Mouse (Mus musculus) granulocyte monocyte progenitor cell, adult 5-6 weeks (primary cell): ENCODE data around the gene Duox1. TPM values are rescaled to one million over a fixed set of nuclear protein-coding genes. Genes with fewer than 3 reads are reported as not detected.
"Not testable (repeated sequence)": the region's sequence is repeated elsewhere in the genome, so short reads cannot be mapped to it uniquely, and the experiment has no call there.

Source experiments
- ATAC-seq: replicated peaks from 2 replicates; pipeline ENCODE4 v1.8.0; 2016; ENCODE audit warnings: mild to moderate bottlenecking, moderate TSS enrichment, inconsistent platforms; ENCODE audit not compliant: poor library complexity, severe bottlenecking
- total RNA-seq, 2 experiments: library from RNA; stranded (forward) in 1 of 2; stranded (reverse) in 1 of 2; fragments of 200-712, 200-1000 nt in 1 of 2; fragments of >200 nt in 1 of 2; fragmentation: Nextera tagmentation in 1 of 2; gene quantifications; 2 replicates each; pipeline ENCODE4 v1.2.3; 2014 to 2017

Duox1 gene
- total RNA-seq, 2 experiments from 2014 or later = not detected

DNA sequence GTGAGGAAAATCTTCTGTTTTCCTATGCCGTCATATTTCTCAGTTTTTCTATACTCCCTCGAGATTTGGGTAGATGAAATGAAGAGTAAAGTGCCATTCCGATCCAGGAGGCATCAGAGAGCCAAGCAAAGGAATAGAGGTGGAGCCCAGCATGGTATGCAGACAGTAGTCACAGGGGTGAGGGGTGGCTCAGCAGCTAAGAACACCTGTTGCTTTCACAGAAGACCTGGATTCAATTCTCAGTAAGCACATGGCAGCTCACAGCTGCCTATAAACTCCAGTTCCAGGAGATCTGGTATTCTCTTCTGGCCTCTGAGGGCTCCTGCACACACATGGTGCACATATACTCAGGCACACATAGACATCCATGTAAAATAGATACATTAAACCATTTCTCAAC is 56.6 kb downstream of the Duox1 start:
- ATAC-seq = no peak

DNA sequence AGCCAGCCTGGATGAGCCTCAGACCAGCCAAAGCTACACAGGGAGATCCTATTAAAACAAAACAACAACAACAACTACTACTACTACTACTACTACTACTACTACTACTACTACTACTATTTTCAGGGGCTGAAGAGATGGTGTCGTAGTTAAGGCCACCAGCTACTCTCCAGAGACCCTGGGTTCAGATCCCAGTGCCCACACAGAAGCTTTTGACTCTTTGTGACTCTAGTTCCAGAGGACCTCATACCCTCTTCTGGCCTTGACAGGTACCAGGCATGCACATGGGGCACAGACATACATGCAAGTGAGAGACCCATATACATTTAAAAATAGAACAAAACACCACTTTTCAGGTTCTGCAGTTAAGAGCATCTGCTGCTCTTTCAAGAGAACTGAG is 57.1 kb downstream of the Duox1 start:
- ATAC-seq = no peak

DNA sequence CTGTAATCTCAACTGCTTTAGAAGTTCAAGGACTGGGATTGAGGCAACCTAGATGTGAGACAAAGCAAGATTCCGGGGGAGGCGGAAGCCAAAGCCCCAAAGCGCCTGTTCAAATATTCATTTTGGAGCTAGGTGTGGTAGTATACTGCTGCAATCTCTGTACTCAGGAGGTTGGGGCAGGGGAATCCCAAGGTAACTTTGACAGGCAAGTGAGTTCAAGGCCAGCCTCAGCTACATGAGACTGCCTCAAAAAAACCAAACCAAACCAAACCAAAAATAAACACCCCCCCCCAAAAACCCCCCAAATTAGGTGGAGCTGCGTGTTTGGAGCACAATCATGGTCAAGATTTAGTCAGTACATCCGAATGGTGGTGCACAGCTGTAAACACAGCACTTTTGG is 58.5 kb downstream of the Duox1 start:
- ATAC-seq = no peak

DNA sequence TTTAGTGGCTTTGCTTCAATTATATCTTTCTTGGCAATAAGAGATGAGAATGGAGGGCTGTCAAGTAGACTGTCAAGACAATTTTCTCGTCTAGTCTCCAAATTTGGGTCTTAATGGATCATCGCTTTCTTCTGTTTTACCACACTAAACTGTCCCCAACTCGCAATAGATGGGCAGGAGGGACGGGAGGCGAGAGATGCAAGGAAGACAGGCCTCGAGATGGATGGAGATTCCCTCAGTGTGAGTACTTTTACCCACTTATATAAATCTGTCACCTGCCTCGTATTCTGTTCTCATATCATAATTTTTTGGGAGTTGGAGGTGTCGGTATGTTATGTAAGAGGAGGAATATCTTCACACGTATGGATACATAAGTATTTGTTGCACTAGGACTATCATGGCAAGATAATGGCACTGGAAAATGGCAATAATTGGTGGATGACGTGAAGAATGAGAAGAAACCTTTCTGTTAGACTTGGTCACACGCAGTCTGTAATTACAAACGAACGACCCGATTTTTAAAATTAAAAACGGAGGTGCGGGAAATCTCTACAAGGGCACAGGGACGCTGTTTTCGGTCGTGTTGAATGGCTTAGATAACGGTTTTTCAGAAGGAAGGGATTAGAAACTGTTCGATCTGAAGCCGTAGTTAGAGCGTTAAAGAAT is 59.3 kb downstream of the Duox1 start:
- no peak for ATAC-seq

DNA sequence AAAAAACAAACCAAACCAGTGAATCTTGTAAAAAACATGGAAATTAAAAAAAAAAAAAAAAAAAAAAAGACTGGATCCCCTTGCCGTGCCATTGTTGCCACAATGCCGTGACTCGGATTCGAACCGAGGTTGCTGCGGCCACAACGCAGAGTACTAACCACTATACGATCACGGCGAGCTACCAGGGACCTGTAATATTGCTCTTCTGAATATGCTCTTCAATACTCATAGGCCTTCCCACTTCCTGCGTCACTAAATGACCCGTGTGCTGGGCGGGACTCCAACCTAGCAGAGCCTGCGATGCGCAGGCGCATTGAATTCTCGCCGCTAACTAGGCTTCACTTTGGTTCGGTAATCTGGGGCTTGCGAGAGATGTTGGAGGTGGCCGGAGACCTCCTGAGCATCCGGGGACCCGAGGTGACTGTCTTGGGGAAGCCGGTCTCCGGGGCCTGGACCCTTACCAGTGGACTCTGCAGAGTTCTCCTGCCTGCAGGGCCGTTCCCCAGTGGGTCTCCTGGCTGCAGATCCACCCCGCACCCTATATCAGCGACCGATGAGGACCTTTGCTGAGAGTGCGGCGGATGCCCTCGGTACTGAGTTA is 60.0 kb downstream of the Duox1 start:
- ATAC-seq = peak; percentile 67

DNA sequence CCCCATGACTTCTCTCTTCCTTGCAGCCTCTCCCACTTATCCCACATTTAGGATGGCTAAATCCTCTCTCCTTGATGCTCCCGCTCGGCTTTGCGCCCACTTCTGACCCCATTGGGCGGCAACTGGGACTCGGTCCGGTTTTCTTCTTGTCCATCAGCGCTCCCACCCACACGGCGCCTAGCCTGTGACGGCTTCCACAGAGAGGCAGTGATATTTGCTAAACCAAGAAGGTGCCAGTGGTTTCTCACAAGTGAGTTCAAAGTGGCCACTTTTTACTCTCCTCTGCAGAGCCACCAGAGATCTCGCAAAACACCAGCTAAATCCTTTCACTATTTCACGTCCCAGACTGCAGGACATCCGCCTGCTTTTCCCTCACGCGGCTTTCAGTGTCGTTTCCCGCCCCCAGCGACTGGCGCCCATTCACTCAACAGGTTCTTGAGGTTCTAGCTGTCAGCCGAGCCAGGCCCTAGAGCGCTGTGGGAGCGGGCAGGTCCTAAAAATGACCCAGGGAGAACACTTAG is 60.6 kb downstream of the Duox1 start:
- ATAC-seq = no peak

DNA sequence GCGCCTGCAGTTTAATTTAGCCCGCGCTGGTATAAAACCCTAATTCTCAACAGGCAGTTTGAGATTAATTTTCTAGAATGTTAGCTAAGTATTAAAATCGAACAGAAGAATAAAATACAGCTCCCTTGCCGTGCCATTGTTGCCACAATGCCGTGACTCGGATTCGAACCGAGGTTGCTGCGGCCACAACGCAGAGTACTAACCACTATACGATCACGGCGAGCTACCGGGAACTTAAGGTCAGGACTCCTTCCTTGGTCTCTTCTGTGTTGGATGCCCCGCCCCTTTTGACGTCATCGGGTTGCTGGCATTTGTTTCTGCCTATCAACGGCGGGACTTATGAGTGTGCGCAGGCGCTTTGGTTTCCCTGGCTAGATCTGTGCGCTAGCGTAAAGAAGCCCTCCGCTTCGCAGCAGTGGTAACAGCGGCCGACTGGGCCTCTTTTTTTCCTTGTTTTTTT is 61.8 kb downstream of the Duox1 start:
- ATAC-seq = peak; percentile 55

DNA sequence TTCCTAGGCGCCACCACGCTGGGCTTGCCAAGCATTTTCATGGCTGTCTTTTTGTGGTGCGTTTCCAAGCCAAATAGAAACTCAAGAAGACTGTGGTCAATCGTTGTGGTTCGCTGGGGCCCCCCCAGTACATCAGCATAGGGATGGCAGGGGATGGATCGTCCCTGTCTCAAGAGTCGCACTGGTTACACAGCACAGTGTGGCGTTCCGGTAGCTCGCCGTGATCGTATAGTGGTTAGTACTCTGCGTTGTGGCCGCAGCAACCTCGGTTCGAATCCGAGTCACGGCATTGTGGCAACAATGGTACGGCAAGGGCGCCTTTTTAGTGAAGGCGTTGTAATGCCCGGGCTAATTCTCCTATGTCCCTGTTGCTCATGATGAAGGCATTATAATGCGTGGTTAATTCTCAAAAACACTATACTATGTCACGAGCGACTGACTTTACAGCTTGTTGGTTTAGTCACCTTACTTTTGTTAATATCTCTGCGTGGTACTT is 62.3 kb downstream of the Duox1 start:
- ATAC-seq = peak; percentile 23

DNA sequence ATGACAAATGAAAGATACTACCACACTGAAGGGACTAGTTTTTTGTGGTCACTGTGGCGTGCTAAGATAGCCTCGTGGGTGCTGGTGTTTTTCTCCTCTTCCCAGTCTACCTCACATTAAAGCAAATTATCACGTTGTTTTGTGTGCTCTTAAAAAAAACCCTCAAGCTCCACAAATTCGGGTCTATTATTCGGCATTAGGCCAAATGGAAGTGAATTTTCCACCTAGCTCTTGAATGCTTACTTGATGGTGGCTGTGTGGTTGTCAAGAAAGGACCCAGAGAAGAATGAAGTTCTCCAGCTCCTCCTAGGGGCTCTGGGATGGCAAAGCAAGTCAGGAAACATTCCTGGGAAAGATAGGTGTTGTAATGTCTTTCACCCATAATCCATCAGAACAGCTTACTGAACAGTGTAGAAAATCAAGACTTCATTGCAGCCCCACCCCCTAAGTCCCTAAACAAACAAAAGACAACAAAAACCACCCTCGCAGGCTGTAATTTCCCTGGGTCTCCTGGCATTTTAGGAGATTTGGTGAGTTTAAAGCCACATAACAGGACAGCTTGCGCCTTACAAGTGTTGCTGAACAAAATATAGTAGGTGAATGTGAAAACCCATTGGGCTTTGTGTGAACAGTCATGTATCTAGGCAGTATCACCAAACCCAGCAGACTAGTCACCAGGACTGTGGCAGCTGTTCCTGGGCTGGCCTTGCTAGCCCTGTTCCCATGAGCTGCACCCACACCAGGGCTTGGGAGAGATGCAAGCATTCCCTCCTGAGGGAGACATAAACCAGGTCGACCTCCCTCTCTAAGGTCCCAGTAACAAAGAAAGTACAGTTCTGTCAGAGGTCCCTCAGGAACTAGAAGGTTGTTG is 63.2 kb downstream of the Duox1 start:
- ATAC-seq = no peak

DNA sequence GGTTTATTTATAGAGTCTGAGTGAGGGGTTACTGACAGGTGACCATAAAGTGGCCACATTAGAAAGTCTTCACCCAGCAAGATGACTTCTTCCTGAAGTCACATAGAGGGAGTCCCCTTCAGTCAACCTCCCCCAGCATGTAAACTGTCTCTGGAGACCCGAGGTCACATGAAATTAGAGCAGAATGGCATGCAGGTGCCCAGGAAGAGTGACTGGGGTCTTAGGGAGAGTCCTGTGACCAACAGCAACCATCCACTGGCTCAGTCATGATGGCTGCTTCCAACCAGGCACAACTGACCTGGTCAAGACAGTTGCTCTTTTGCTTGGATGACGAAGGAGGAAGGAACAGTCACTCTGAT is 63.8 kb downstream of the Duox1 start:
- ATAC-seq = no peak

DNA sequence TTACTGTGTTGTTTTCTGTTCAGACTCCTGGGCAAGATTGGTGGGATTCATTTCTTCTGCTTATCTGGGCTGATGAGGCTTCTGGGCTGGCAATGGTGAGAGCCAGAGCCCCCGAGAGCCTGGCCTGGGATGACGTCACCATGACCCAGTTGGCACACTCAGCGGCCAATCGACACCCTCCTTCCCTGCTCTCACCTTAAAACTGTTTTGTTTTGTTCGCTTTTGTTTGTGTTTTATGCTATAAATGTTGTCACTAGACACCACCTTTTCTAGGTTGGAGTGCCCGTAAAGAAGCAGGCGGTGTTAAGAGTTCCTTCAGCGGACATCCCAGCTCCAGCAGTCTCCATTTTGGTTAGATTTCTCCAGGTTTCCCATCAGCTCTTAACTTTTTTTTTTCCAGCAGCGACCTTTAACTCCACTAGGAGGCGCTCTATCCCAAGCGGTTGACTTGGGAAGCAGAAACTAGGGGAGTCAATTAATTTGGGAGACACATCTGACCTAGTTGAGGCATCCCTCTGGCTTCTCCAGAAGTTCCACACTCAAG is 65.4 kb downstream of the Duox1 start:
- ATAC-seq = peak; percentile 16; the same call in 1 of the 2 replicates

DNA sequence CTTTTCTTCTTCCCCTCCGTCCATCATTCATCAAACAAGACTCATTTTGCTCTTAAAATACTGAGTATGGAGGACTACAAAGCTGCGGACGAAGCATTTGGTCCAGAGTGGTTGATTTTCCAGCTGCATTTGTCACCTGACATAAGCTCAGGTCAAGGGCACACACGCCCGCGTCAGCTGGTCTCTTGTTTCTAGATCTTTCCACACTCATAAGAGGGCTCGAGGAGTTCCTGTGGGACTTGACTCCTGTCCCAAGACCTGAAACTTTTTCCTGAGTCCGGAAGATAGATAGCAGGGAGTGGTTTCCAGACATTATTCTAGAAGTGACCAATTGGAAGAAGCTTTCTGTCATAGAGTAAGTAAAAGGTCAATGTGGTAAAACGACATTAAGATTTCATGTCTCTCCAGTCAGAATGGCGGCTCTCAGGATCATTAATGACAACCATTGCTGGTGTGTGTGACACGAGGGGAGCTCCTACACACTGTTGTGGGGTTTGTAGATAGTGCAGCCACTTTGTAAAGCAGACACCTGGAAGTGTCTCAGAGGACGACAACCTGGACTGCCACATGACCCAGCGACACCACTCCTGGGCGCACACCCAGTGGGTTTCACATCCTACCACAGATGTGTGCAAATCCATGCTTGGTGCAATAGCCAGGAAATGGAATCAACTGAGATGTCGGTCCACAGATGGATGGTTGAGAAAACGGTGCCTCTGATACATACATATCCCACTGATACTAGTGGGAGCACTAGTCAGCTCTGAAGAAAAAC is 66.0 kb downstream of the Duox1 start:
- ATAC-seq = peak; percentile 52

DNA sequence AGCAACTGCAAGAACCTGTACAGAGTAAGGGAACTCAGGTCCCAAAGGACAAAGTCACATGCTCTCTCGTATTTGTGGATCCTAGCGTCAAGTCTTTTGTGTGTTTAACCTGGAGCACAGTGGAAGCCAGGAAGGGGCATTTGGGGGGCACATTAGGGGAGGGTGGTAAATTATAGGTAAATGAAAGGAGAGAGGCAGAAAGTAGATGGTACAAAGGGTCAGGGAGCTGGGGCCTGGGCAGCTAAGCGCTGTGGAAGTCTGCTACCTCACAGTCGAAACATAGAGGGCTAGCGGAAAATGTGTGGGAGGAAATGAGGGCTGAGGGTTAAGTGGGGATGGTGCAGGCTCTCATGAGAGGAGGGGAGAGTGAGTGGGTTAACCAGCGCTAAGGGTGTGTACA is 66.6 kb downstream of the Duox1 start:
- no peak for ATAC-seq

DNA sequence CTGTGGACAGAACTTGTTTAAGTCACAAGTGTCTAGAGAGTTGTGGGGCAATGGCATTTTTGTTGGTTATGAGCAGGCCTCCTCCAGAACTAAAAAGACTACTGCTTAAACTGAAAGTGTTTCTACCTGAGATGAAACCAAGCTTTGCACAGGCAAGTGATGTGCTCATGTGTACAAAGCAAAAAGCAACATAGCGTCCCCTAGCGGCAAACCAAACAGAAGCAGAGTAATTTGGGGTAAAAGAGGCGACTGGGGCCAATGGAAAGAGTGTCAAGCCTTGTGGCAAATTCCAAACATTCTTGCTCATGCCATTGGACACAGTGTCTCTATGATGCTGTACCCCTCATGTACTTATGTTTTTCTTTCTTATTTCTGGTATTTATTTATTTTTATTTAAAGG is 69.6 kb downstream of the Duox1 start:
- no peak for ATAC-seq

DNA sequence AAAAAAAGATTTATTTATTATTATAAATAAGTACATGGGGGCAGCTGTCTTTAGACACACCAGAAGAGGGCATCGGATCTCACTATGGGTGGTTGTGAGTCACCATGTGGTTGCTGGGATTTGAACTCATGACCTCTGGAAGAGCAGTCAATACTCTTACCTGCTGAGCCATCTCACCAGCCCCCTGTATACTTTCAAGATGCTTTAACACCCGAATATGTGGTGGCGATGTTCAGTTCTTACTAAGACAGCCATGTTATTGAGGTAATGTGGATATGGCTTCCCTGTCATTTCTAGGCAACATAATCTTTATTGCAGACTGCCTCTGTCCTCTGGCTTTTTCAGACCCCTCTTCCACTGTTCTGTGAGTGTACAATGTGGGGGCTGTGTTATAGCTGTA is 71.7 kb downstream of the Duox1 start:
- ATAC-seq = not testable (repeated sequence)

DNA sequence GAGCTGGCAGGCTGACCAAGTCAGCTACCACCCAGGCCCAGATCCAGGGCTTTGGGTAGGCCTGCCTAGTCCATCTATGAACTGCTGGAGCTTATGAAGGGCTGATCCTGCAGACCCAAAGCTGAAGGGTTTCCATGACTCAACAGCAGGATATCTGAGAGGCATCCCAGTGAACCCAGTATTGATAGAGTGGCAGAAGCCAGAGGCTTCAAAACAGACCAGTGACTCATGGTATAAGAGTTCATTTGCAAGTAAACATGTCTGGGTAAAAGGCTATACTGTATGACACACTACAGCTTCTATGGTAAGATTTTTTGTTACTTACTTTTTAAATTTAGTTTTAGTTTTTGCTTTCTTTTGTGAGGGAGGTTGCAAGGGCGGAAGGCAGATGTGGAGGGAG is 80.7 kb downstream of the Duox1 start:
- no peak for ATAC-seq
